Mouse (Mus musculus): ENCODE measurements around the gene Cluap1. TPM values are rescaled to one million over a fixed set of nuclear protein-coding genes. Genes with fewer than 3 reads are reported as not detected.

Gene Cluap1
- polyA plus RNA-seq, 2 experiments = 5.6 to 8.4 TPM

- WGBS (ENCODE audit: insufficient replicate concordance) = 34% methylated on average over 7 of the region's 7 CpGs
- no peak for TF ChIP-seq CTCF (IDR thresholded peaks at IDR 0.05; ENCODE audit: low read depth)
- TF ChIP-seq EP300 (IDR thresholded peaks at IDR 0.05; ENCODE audit: low read depth) = no peak
- Histone ChIP-seq H3K27me3 (ENCODE audit: control insufficient read depth, insufficient read depth, low read length) (no peaks in the 10 kb centered on the region), H3K9me3 (ENCODE audit: control insufficient read depth, low read length) (no peaks in the 10 kb centered on the region), H3K9ac (replicated peaks) (no peak overlapping the region), H3K27ac (no peak overlapping the region), H3K4me2 (ENCODE audit: low read depth) (no peak overlapping the region), H3K4me1 (replicated peaks; ENCODE audit: control insufficient read depth in 2 of 2, insufficient read depth in 2 of 2, low read length in 1 of 2) (peaks cover 0 to 6% of the 10 kb centered on the region in 2 experiments; a peak in 3 of 4 replicates), H3K4me3 (ENCODE audit: insufficient read depth in 1 of 2, low read depth in 2 of 2, low read length in 2 of 2) (no peak overlapping the region), H3K36me3 (replicated peaks; ENCODE audit: control insufficient read depth, insufficient read depth, low read depth) (peaks cover 11% of the 10 kb centered on the region; the same call in 1 of the 2 replicates)
- DNase-seq (ENCODE audit: low read depth in 3 of 3, low spot score in 3 of 3) (no peak), ATAC-seq (ENCODE audit: insufficient read depth) (peak; percentile 45; the same call in 1 of the 2 replicates)
Observed at GRCm38 (mm10) chr16:3975658-3976057, 67.1 kb downstream of the Cluap1 start.

- TF ChIP-seq EP300 (IDR thresholded peaks at IDR 0.05; ENCODE audit: low read depth) (no peak), CTCF (IDR thresholded peaks at IDR 0.05; ENCODE audit: low read depth) (no peak)
- no peak within 1 kb of the TSS for H3K9ac ChIP-seq (replicated peaks)
- 22% methylated on average over 4 of the region's 4 CpGs for WGBS (ENCODE audit: insufficient replicate concordance)
- no peaks in the 10 kb centered on the region for H3K27me3 ChIP-seq (ENCODE audit: control insufficient read depth, insufficient read depth, low read length)
- H3K4me1 ChIP-seq (replicated peaks; ENCODE audit: control insufficient read depth in 2 of 2, insufficient read depth in 2 of 2, low read length in 1 of 2) = peaks cover 0 to 6% of the 10 kb centered on the region in 2 experiments; a peak in 3 of 4 replicates
- DNase-seq (ENCODE audit: low read depth in 3 of 3, low spot score in 3 of 3) = no peak
- H3K4me3 ChIP-seq (ENCODE audit: insufficient read depth in 1 of 2, low read depth in 2 of 2, low read length in 2 of 2) = no peak within 1 kb of the TSS
- H3K36me3 ChIP-seq (replicated peaks; ENCODE audit: control insufficient read depth, insufficient read depth, low read depth) = peaks cover 12% of the 10 kb centered on the region; the same call in 1 of the 2 replicates
- ATAC-seq (ENCODE audit: insufficient read depth) = 0 out of 2 replicates have a peak, but pooled peaks have one; percentile 22
- no peak within 1 kb of the TSS for H3K4me2 ChIP-seq (ENCODE audit: low read depth)
- no peak within 1 kb of the TSS for H3K27ac ChIP-seq
- H3K9me3 ChIP-seq (ENCODE audit: control insufficient read depth, low read length) = no peaks in the 10 kb centered on the region
Observed at GRCm38 (mm10) chr16:3976251-3976671, 67.7 kb downstream of the Cluap1 start, which contains the start of gene Nlrc3. Gene Nlrc3, minus strand, starts transcription at chr16:3976632.

- DNase-seq (ENCODE audit: low read depth in 3 of 3, low spot score in 3 of 3) (no peak), ATAC-seq (ENCODE audit: insufficient read depth) (no peak)
- peaks cover 0 to 6% of the 10 kb centered on the region in 2 experiments; a peak in 3 of 4 replicates for H3K4me1 ChIP-seq (replicated peaks; ENCODE audit: control insufficient read depth in 2 of 2, insufficient read depth in 2 of 2, low read length in 1 of 2)
- no peak overlapping the region for H3K27ac ChIP-seq
- H3K4me3 ChIP-seq (ENCODE audit: insufficient read depth in 1 of 2, low read depth in 2 of 2, low read length in 2 of 2) = no peak overlapping the region
- H3K27me3 ChIP-seq (ENCODE audit: control insufficient read depth, insufficient read depth, low read length) = no peaks in the 10 kb centered on the region
- WGBS (ENCODE audit: insufficient replicate concordance) = 12% methylated on average over 3 of the region's 3 CpGs
- no peak overlapping the region for H3K4me2 ChIP-seq (ENCODE audit: low read depth)
- no peak overlapping the region for H3K9ac ChIP-seq (replicated peaks)
- H3K9me3 ChIP-seq (ENCODE audit: control insufficient read depth, low read length) = no peaks in the 10 kb centered on the region
- no peak for TF ChIP-seq EP300 (IDR thresholded peaks at IDR 0.05; ENCODE audit: low read depth)
- TF ChIP-seq CTCF (IDR thresholded peaks at IDR 0.05; ENCODE audit: low read depth) = no peak
- peaks cover 14% of the 10 kb centered on the region; the same call in 1 of the 2 replicates for H3K36me3 ChIP-seq (replicated peaks; ENCODE audit: control insufficient read depth, insufficient read depth, low read depth)
Observed at GRCm38 (mm10) chr16:3976712-3977111, 68.1 kb downstream of the Cluap1 start.

GRCm38 (mm10) chr16:3982173-3982572 is 73.6 kb downstream of the Cluap1 start:
- H3K4me1 ChIP-seq (replicated peaks; ENCODE audit: control insufficient read depth in 2 of 2, insufficient read depth in 2 of 2, low read length in 1 of 2) = no peaks in the 10 kb centered on the region
- H3K9me3 ChIP-seq (ENCODE audit: control insufficient read depth, low read length) = no peaks in the 10 kb centered on the region
- H3K4me2 ChIP-seq (ENCODE audit: low read depth) = no peak overlapping the region
- WGBS (ENCODE audit: insufficient replicate concordance) = 56% methylated on average over 4 of the region's 4 CpGs
- H3K36me3 ChIP-seq (replicated peaks; ENCODE audit: control insufficient read depth, insufficient read depth, low read depth) = peaks cover 44% of the 10 kb centered on the region
- DNase-seq (ENCODE audit: low read depth in 3 of 3, low spot score in 3 of 3) = no peak
- no peak for ATAC-seq (ENCODE audit: insufficient read depth)
- no peaks in the 10 kb centered on the region for H3K27me3 ChIP-seq (ENCODE audit: control insufficient read depth, insufficient read depth, low read length)
- no peak overlapping the region for H3K4me3 ChIP-seq (ENCODE audit: insufficient read depth in 1 of 2, low read depth in 2 of 2, low read length in 2 of 2)
- TF ChIP-seq CTCF (IDR thresholded peaks at IDR 0.05; ENCODE audit: low read depth) (no peak), EP300 (IDR thresholded peaks at IDR 0.05; ENCODE audit: low read depth) (no peak)
- H3K9ac ChIP-seq (replicated peaks) = no peak overlapping the region
- no peak overlapping the region for H3K27ac ChIP-seq

- no peak for ATAC-seq (ENCODE audit: insufficient read depth)
- DNase-seq (ENCODE audit: low read depth in 3 of 3, low spot score in 3 of 3) = no peak
- Histone ChIP-seq H3K4me1 (replicated peaks; ENCODE audit: control insufficient read depth in 2 of 2, insufficient read depth in 2 of 2, low read length in 1 of 2) (no peaks in the 10 kb centered on the region), H3K36me3 (replicated peaks; ENCODE audit: control insufficient read depth, insufficient read depth, low read depth) (peaks cover 53% of the 10 kb centered on the region), H3K4me2 (ENCODE audit: low read depth) (no peak overlapping the region), H3K27me3 (ENCODE audit: control insufficient read depth, insufficient read depth, low read length) (no peaks in the 10 kb centered on the region), H3K9me3 (ENCODE audit: control insufficient read depth, low read length) (no peaks in the 10 kb centered on the region), H3K4me3 (ENCODE audit: insufficient read depth in 1 of 2, low read depth in 2 of 2, low read length in 2 of 2) (no peak overlapping the region), H3K9ac (replicated peaks) (no peak overlapping the region), H3K27ac (no peak overlapping the region)
- WGBS (ENCODE audit: insufficient replicate concordance) = 79% methylated on average over 7 of the region's 7 CpGs
- TF ChIP-seq CTCF (IDR thresholded peaks at IDR 0.05; ENCODE audit: low read depth) = no peak
- TF ChIP-seq EP300 (IDR thresholded peaks at IDR 0.05; ENCODE audit: low read depth) = no peak
Observed at GRCm38 (mm10) chr16:3983146-3983700, 74.6 kb downstream of the Cluap1 start.

All from liver, embryonic 14.5 days (tissue).